Mouse (Mus musculus): ENCODE results near the gene Prpf8.

Gene Prpf8

DNA sequence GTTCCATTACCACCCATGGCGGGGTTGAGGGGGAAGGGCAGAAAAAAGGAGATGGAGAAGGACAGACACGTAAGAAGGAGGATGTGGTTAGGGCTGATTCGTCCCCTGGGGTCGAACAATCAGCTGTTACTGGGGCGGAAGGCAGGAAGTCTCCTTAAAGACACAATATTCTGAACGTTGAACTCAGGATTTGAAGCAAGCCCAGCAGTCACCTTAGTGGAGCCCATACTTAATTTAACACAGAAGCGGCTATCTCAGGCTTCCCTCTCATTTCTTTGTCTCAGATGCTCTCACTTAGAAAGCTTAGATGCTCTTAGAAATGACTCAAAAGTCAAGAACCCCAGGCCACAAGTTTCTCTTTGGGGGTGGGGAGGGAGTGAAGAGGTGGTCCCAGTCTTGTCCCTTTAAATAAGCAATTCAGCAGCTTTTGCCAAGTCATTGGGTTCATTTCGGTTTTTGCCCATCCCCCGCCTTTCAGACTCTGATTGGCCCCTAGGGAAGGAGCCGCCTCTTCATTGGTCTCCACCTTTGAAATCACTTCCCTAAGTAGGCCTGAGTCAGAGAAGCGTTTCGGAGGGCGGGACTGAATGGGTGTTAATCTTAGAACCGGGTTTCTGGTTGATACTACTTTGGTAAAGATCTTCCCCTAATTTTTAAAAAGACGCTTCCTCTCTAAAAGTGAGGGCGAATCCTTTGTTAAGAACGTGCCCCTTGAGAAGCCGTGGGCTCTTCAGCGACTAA, 26.3 kb upstream of the Prpf8 start:
- DNase-seq: peak; percentile 91

DNA sequence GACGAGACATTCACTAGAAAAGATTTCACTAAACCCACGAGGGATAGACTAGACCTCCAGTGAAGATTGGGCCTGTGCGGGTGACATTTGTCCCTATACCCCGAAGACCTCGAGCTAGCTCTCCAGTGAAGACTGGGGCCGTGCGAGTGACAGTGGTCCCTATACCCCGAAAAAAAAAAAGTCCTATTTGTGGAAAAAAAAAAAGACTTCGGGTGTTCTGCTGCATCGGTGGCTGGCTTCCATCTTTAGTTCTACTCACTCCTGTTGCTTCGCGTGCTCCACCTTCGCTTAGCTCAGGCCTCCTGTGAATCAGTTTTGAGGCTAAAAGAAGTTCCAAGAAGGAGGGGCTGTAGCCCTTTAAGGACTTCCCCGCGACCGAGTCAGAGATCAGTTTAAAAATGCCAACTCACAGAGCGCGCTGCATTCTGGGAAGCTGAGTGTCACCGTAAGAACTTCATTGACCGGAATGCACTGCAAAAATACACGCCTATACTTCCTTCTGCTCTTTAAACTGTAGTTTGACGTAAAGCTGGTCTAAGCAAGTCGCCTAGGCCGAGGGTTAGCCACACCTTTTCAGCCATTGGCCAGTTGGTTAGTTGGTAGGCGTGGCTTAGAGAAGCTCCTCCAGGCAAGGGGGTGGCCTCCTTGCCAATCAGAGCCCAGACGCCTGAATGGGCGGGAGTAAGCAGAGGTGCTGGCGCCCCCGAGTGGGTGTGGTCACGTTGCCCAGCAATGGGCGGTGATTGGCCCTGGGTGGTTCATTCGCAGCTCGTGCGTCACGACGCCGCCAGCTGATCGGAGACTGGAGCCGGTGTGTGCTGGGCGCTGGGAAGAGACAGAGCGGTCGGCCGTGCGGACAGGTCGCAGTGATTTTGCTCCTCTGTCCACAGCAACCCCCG, 25.5 kb upstream of the Prpf8 start, which contains the start of gene Tlcd2:
TSS of gene Tlcd2 (plus strand) at position 872 of the 899 bp plus-strand sequence.
- peak; percentile 99 for DNase-seq

DNA sequence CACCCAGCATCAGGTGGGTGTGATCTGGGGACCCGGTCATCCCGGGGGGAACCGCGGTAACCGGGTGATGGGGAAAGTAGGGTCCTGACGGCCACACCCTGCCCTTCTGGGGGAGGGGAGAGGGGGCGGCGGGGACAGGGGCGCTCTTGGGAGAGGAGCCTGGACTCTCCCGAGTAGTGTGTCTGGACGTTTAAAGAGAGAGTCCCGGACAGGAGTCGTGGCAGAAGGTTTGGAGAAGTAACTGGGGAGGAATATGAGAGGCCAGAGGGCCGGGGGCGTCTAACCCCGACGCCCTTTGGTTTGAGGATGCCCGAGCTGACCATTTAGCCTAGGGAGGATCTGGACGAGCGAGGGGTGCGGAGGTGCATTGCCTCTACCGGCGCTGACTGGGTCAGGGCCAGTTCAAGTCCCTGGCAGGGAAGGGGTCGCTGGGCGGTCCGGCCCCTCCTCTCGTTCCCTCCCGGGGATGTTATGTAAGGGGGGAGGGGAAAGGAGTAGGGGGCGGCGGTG, 24.8 kb upstream of the Prpf8 start:
- no peak for DNase-seq

DNA sequence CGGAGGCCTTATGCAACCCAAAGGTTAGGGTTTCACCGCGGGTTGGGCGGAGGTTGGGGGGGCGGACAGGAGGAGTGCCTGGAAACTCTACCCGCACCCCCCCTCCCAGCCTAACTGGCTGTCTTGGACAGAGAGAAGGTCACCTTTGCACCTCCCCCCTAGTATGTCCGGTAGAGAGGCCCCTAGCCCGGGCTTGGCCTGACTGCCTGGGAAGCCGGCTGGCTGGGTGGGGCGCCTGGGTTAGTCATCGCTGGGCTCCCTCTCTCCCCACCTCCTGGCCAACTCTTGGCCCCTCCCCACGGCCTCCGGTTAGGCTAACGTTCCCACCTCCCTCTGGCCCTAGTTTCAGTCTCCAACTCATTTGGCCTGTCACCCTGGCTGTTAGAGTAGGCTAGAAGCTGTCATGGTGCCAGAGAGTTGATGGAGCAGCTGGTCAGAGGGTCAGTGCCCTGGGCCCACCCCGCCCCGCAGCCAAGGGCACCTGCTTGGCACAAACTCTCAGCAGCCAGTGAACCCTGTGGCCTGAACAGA, 24.3 kb upstream of the Prpf8 start:
- peak; percentile 77 for DNase-seq

DNA sequence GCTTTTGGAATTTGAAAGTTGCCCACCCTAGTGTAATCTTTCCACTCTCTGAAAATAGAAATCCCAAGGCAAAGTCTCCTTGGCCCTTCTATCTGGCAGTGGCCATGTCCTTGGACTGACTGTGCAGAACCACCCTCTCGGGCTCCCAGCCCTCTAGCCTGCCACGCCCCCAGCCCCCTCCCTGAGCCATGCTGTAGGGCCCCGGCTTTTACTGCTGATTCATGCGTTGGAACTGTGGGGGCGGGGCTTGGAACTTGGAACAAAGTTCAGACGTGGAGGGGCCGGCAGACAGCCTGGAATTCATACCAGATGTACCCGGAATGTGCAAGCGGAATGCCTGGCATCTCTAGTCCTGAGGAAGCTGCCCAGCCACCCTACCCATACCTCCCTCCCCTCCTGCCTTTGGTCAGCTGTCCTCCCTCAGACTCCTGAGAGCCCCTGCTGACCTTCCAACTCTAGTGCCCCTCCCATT, 23.7 kb upstream of the Prpf8 start:
- DNase-seq: peak; percentile 92

DNA sequence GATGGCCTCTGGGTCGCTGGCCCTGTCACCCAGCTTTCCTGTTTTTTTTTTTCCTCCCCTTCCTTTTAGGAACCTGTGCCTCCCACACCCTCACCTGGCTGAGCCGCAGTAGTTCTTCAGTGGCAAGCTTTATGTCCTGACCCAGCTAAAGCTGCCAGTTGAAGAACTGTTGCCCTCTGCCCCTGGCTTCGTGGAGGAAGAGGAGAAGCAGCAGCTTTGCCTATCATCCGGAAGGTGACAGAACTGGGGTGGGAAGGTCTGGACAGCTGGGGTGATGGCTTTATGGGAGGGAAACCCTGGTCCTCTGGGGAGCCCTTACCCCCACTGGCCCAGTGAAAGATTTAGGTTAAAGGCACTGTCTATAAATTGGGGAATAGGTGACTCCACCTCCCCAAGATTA, 23.0 kb upstream of the Prpf8 start:
- no peak for DNase-seq

DNA sequence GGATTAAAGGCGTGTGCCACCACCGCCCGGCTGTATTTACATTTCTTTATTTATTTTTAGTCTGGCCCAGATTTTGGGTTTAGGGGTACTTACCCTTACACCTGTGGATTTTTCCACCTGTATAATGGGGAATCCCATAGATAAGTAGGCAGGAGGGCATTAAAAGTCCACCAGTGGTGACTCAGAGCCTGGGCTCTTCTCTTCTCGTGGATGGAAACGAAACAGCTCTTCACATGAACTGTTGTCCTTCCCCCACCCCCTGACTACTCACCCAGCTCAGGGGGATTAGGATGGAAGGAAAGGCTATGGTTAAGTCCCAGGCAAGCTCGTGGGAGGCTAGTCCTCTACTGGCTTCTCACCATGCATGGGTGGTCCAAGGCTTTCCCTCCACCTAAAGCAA, 22.2 kb upstream of the Prpf8 start:
- no peak for DNase-seq

DNA sequence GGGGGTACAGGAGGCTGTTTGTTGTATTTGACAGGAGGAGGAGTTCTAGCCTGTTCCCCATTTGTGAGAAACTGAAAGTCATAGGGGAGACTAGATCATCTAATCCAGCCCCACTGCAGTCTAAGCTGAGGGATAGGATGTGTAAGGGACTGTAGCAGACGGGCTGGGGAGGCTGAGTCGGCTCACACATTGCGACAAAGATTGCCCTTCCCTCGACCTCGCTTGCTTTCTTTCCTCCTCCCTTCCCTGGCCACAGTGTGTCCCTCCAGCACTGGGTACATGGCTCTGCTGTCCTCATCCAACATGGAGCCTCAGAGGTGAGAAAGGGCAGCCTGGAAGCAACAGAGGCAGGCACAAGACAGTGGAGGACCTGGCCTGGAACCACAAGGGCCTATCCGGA, 21.6 kb upstream of the Prpf8 start:
- no peak for DNase-seq

DNA sequence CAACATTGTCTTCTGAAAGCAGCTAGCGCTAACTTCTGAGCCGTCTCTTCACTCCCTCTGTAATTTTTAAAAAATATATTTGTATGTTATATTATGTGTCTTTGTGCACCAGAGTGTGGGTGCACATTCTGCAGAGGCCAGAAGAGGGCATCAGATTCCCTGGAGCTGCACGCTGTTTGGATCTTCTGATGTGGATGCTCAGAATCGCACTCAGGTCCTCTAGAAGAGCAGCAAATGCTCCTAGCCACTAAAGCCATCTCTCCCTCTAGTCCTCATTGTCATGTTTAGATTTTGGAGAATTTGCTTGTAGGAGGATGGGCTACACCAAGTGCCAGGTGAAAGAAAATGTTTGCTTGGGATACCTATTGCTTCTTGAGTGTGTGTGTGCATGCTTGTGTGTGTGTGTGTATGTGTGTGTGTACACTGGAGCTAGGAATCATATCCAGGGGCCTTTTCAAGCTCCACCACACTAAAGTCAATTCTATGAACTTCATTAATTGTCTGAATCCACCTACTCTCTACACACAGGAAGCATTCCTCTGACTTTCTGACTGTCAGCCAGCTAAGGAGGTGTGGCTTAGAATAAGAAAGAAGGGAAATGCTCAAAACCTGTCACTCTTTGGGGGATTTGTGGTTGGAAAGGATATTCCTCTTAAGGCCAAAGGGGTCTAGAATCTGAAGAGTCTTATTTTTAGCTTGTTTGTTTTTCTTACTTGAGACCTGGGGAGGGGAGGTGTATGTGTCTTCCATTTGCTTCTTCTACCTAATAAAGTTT, 19.7 kb upstream of the Prpf8 start:
- no peak for DNase-seq

DNA sequence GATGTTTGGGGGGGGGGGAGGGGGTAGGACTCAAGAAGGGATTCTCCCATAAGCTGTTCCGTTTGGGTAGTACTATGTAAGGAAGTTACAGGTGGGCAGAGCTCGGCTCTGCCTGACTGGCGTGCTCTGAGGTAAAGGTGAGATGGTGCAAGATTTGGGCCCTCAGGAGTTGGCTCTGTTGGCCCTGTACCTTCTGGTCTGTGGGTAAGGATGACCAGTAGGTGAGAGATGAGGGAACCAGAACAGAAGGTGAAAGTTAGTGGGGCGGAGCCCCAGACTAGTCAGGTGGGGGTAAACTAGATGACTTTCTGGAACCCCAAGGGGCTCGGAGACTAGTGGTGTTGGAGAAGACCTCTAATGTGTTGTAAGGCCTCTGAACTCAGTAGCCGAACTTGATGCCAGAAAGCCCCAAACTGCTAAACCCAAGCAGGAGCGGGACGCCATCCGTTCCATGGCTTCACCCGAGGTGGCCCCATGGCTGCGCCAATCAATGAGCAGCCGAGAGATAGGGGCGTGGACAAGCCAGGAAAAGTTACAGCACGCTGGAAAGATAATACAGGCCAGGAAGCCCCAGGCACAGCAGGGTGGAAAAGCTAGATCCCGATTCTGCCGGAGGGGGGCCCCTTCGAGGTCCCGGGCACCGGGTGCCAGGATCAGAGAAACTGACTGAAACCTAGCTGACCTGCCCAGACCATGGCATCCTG, 19.0 kb upstream of the Prpf8 start:
- DNase-seq: peak; percentile 58

DNA sequence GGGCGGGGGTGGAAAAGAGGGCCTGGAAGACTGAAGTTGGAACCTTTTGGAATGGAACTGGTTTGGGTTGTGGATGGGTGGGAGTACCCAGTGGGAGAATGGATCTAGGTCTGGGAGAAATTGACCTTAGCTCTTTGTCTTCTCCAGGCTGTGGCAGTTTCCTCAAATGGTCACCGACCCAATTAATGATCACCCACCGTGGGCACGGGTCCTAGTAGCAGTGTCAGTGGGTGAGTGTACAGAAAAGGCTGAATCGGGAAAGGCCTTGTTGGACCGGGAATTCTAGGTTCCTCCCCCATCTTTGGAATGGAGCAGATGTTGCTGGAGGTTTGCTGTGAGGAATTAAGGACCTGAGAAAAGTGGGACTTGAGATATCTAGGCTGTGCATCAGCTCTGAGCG, 18.2 kb upstream of the Prpf8 start:
- no peak for DNase-seq

DNA sequence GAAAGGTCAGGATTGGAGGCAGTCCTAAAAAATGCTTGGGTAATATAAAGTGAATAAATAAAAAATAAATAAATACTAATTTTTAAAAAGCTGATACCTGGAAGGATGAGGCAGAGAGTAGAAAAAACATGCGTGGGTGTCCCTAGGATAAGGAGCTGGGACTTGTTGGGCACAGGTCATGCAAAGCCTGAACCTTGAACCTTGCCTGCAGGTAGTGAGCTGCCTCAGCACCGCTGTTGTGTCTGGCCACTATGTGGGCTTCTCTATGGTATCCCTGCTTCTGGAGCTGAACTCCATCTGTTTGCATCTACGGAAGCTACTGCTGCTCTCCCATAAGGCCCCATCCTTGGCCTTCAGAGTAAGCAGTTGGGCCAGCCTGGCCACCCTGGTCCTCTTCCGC, 17.4 kb upstream of the Prpf8 start:
- DNase-seq: no peak

DNA sequence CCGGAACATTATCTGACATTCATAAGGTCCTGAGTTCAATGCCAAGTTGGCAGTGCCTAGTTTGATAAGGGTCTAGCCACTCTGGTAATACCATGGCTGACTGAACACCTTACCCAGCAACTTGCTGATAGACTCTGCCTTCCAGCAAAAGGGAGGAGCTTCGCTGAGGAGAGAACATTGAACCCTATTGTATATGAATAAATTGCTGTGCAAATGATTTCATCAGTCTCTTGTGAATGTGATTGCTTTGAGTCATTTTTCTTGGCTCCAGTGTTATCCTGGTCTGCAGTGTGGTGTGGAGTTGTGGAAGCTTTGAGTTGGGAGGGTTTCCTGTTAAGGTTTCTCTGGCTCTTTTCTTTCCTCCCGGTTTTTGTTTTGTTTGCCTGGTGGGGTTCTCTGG, 15.9 kb upstream of the Prpf8 start:
- no peak for DNase-seq

DNA sequence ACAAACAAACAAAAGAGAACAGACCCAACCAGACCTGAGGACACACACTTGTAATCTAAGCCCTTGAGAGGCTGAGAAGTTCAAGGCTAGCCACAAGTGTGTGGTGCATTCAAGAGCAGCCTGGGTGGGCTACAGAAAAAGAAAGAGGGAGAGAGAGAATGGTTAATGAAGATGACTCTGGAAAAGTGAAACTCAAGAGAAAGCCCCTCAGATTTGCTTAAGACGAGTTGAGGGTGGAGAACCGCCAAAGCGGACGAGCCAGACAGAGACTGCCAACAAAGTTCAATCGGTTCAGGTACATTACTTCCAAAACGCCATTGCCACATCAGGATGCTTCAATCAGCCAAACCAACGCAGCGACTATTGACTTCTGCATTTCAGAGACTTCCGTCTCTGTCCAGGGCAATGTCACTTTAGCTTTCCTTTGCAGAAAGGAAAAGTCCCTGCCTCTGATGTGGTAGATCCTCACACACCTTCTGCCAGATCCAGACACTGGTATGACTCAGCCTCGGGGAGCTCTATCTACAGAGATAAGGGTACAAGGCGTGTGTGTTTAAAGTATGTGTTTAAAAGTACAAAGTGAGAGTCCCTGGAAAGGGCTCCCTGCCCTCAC, 14.0 kb upstream of the Prpf8 start:
- no peak for DNase-seq

DNA sequence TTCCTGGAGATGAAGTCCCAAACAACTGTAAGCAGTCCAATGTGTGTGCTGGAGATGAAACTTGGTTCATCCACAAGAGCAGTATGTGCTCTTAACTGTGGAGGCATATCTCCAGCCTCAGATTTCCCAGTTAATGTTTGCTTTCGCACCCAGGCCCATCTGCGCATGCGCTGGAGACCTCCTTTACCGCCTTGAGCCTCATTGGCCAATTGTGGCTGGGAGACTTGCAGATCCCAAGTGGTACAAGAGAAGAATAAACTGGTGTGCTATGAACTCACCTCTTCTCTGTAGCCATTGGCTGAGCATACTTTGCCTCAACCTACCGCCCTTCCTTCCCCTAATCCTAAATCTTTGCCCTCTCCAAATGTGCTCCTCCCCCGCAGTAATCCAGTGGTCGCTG, 13.2 kb upstream of the Prpf8 start:
- no peak for DNase-seq

DNA sequence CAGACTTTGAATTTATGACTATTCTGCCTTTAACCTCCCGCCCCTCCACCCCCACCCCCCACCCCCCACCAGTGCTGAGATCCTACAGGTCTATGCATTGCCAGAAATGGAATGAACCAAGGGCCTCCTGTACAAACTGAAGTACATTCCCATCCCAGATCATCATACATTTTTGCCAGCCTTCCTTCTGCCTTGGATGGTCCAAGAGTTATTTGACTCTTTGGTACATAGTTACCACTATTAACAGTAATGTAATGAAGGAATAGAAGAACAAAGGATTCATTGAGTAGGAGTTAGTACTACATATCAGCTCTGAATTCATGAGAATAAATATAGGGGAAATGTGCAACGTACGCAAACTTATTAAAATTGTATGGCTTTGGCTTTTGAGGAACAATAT, 424 bp upstream of the Prpf8 start:
- no peak for DNase-seq

DNA sequence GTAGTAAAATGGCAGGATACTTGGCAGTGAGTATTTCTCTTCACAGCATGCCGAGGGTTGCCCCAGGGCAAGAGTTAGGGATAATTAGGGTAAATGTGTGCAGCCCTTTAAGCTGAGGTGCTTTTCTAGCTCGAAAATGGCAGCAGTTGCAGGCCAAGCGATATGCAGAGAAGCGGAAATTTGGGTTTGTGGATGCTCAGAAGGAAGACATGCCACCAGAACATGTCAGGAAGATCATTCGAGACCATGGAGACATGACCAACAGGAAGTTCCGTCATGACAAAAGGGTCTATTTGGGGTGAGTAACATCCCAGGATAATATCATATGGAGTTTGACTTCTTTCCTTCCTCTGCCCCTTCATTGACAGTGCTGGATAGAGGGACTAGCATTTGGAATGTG, 880 bp downstream of the Prpf8 start:
- DNase-seq: no peak

DNA sequence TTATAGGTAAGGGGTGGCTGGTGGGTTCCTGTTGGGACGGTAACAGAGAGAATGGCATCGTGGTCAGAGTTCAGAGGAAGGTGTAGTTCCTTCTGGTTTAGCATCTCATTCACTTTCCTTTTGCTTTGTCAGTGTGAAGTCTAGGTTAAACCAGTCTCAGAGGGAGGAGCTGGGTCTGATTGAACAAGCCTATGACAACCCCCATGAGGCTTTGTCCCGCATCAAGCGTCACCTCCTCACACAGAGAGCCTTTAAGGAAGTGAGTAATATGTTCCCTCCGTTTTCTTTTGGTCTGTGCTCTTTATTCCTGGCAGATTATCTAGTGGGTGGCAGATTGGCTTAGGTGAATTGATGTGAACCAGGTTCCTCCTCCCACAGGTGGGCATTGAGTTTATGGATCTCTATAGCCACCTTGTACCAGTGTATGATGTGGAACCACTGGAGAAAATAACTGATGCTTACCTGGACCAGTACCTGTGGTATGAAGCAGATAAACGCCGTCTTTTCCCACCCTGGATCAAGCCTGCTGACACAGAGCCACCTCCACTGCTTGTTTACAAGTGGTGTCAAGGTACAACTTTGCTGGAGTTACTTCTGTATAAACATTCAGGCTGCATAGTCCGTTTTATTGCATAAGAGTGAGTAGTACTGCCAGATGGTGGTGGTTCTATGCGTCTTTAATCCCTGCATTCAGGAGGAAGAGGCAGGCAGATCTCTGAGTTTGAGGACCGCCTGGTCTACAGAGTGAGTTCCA, 7.9 kb downstream of the Prpf8 start:
- DNase-seq: no peak

DNA sequence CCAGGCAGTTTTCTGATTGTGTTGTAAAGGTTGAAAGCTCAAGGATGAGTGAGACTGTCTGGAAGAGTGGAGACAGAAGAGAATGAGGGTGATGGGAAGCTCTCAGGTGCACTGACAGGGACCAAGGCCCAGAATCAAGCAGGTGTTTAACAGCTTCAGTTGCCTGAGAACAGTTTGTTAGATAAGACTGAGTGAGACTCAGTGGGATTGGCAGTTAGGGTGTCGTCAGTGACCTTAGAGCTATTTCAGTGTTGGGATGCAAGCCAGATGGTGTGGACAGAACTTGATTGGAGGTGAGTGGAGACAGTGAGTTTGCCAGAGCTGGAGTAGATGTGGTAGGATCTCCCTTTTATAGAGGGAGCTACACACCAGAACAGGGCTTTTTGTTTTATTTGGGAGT, 11.5 kb downstream of the Prpf8 start:
- DNase-seq: no peak

DNA sequence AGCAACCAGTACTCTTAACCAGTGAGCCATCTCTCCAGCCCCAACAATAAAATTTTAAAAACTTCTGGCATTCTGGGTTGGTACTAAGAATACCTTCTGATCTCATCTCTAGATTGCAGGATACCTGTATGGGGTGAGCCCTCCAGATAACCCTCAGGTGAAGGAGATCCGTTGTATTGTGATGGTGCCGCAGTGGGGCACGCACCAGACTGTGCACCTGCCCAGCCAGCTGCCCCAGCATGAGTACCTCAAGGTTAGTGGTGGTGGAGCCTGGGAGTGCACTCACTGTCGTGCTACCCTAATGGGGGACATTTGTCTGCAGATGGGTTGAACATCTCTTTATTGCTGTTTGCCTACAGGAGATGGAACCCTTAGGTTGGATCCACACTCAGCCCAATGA, 21.5 kb downstream of the Prpf8 start:
- no peak for DNase-seq

DNA sequence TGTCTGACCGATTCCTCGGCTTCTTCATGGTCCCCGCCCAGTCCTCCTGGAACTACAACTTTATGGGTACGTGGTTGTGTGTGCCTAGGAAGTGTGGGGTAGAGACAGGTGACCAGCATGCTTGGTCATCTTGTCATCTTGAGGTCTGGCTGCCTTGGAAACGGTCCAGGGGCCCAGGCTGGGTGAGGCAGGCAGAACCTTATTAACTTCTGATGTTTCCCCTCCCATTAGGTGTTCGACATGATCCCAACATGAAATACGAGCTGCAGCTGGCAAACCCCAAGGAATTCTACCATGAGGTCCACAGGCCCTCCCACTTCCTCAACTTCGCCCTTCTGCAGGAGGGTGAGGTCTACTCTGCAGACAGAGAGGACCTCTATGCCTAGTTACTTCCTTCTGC, 22.3 kb downstream of the Prpf8 start:
- no peak for DNase-seq

All from lung, postnatal 14 days (tissue).